Mouse (Mus musculus) liver, embryonic 13.5 days (tissue): Measurements from ENCODE around the gene Faap24. TPM values are rescaled to one million over a fixed set of nuclear protein-coding genes. Genes with fewer than 3 reads are reported as not detected.

Experiments used
- ATAC-seq: fragments of 200-750 bp; cut with Nextera tagmentation; 2 replicates; pipeline ENCODE4 v1.8.0; 2017; ENCODE audit warnings: low read depth, mild to moderate bottlenecking, moderate number of reproducible peaks, moderate library complexity
- DNase-seq: peaks from one replicate; pipeline ENCODE4 v3.0.0; 2022
- H3K27ac ChIP-seq: fragments of 300-500 bp; sonication (generic); 2 replicates; pipeline ENCODE4 v1.5.1; 2015; ENCODE audit warnings: moderate library complexity, mild to moderate bottlenecking, inconsistent platforms
- H3K27me3 ChIP-seq: fragments of 300-500 bp; sonication (generic); 2 replicates; pipeline ENCODE4 v1.6.1; 2015; ENCODE audit warnings: mild to moderate bottlenecking, inconsistent platforms
- H3K36me3 ChIP-seq: fragments of 300-500 bp; sonication (generic); 2 replicates; pipeline ENCODE4 v1.6.1; 2015; ENCODE audit warnings: mild to moderate bottlenecking, inconsistent platforms
- H3K4me1 ChIP-seq: fragments of 300-500 bp; sonication (generic); replicated peaks from 2 replicates; pipeline ENCODE4 v1.6.1; 2015; ENCODE audit warnings: inconsistent platforms
- H3K4me2 ChIP-seq: fragments of 300-500 bp; sonication (generic); 2 replicates; pipeline ENCODE4 v1.6.1; 2015; ENCODE audit warnings: inconsistent platforms, mild to moderate bottlenecking, moderate library complexity
- H3K4me3 ChIP-seq: fragments of 300-500 bp; sonication (generic); replicated peaks from 2 replicates; pipeline ENCODE4 v1.5.1; 2015; ENCODE audit warnings: mild to moderate bottlenecking, inconsistent platforms
- H3K9ac ChIP-seq: fragments of 300-500 bp; sonication (generic); 2 replicates; pipeline ENCODE4 v1.6.1; 2015; ENCODE audit warnings: mild to moderate bottlenecking, inconsistent platforms
- H3K9me3 ChIP-seq: fragments of 300-500 bp; sonication (generic); replicated peaks from 2 replicates; pipeline ENCODE4 v1.6.1; 2016; ENCODE audit warnings: inconsistent platforms
- WGBS: fragments of 180-500 bp; shearing (Covaris S2); methylation state at CpG from one replicate; pipeline ENCODE4 v1.1.7; 2015; ENCODE audit not compliant: insufficient replicate concordance; 5-methylcytosine and 5-hydroxymethylcytosine counted together
- polyA plus RNA-seq: library from polyadenylated mRNA; unstranded; fragments of >200 nt; fragmentation: Nextera tagmentation; extraction: Ambion mirVana; gene quantifications from 2 replicates; pipeline ENCODE4 v1.2.1, GENCODE M21; 2015

Faap24 gene
- polyA plus RNA-seq, 1 experiment from 2014 or later, result 28.9 TPM

DNA sequence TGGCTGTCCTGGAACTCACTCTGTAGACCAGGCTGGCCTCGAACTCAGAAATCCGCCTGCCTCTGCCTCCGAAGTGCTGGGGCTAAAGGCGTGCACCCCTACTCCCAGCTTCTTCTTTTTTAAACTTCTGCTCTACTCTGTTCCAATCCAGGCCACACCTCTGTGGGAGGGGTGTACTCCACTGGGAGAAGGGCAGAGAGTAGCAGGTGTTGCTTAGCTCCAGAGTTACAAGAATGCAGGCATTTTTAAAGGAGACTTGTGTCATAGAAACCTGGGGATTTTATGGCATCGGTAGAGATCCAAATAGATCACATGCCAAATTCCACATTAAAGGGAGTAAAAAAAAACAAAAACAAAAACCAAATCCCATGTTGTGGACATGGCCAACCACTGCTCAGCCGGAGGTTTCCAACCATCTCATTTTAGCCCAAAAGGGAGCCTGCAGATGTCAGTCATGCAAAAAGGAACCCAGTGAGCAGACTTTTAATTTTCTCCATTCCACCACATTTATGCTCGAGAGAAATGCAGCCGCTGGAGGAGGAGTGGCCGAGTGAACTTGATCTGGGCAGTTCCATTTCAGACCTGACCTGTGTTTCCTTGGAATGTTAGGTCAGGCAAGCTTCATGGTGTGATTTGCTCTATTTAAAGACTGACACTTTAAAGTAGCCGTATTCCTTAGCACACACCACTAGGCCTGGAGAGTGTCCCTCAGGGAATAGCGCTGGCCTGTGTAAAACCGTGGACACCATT is 31.3 kb downstream of the Faap24 start:
- Histone ChIP-seq H3K27ac (no peak overlapping the region), H3K4me1 (peaks cover 20% of the 10 kb centered on the region), H3K36me3 (peaks cover 8% of the 10 kb centered on the region), H3K4me2 (no peak overlapping the region), H3K9me3 (no peaks in the 10 kb centered on the region), H3K4me3 (no peak overlapping the region), H3K9ac (no peak overlapping the region), H3K27me3 (no peaks in the 10 kb centered on the region)
- DNase-seq (no peak), ATAC-seq (no peak)
- WGBS, result 70% methylated on average over 12 of the region's 12 CpGs

DNA sequence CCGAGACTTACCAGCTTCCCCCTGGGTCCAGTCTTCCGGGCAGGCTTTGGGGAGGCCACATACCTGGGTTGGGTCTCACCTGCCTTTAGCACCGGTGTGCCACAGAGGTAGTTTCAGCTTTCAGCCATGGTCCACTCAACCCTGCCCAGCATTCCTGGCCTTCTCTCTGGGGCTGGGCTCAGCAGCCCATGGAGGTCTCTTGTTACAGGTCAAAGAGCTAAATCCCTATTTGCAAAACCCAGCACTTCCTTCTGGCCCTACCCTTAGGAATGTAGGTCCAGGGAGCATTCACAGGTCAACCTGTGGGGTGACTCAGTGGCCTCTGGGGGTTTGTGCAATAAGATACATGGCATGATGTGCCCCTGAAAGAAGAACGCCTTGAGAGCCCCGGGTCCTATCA is 33.8 kb downstream of the Faap24 start:
- WGBS, result 62% methylated on average over 5 of the region's 5 CpGs
- peak; percentile 81 for ATAC-seq
- no peak overlapping the region for H3K4me3 ChIP-seq
- H3K36me3 ChIP-seq, result peaks cover 8% of the 10 kb centered on the region
- no peaks in the 10 kb centered on the region for H3K27me3 ChIP-seq
- H3K4me2 ChIP-seq, result peak overlapping the region; percentile 23; the same call in 1 of the 2 replicates
- DNase-seq, result no peak
- H3K9ac ChIP-seq, result no peak overlapping the region
- no peaks in the 10 kb centered on the region for H3K9me3 ChIP-seq
- H3K4me1 ChIP-seq, result peaks cover 20% of the 10 kb centered on the region
- H3K27ac ChIP-seq, result no peak overlapping the region

DNA sequence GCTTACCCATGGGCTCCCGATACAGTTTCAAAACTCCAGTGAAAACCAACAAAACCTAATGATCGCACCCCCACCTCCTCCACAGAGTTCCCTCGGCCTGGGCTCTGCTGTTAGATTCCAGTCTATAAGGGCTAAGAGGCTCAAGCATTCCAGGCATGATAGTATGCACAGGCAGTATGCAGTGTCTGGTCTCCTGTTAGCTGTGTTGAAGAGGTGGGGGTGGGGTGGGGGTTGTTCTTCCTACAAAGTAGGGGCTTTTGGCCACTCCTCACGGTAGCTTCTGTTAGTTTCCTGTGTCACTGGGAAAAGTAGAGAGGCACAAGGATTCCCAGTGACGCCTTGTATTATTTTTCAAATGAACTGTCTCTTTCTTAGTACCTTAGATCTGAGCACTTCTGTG is 34.4 kb downstream of the Faap24 start:
- Histone ChIP-seq H3K4me2 (peak overlapping the region; percentile 23; the same call in 1 of the 2 replicates), H3K9ac (no peak overlapping the region), H3K4me1 (peaks cover 20% of the 10 kb centered on the region), H3K9me3 (no peaks in the 10 kb centered on the region), H3K4me3 (no peak overlapping the region), H3K36me3 (peaks cover 8% of the 10 kb centered on the region), H3K27ac (no peak overlapping the region), H3K27me3 (no peaks in the 10 kb centered on the region)
- WGBS, result 57% methylated on average over 5 of the region's 5 CpGs
- DNase-seq (no peak), ATAC-seq (no peak)

DNA sequence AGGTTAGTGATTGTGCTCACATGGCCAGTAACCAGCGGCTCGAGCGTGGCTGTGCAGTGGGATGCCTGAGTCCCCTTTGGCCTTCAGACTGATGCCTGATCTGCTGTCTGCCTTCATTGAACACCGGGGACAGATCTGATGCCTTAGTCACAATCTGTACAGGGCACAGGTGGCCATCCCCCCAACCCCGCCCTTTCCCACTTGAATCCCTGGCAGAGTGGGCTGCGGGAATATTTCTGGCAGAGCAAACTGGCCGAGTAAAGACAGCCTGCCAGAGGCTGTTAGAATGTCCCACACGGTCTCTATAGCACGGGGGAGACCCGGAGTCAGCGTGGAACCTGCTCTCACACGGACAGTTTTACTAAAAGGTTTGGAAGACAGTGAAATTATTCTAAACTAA is 39.0 kb downstream of the Faap24 start:
- Histone ChIP-seq H3K4me3 (no peak overlapping the region), H3K36me3 (no peaks in the 10 kb centered on the region), H3K9ac (no peak overlapping the region), H3K4me1 (peaks cover 10% of the 10 kb centered on the region), H3K4me2 (no peak overlapping the region), H3K27ac (no peak overlapping the region), H3K27me3 (no peaks in the 10 kb centered on the region), H3K9me3 (no peaks in the 10 kb centered on the region)
- 73% methylated on average over 12 of the region's 12 CpGs for WGBS
- DNase-seq (no peak), ATAC-seq (no peak)

DNA sequence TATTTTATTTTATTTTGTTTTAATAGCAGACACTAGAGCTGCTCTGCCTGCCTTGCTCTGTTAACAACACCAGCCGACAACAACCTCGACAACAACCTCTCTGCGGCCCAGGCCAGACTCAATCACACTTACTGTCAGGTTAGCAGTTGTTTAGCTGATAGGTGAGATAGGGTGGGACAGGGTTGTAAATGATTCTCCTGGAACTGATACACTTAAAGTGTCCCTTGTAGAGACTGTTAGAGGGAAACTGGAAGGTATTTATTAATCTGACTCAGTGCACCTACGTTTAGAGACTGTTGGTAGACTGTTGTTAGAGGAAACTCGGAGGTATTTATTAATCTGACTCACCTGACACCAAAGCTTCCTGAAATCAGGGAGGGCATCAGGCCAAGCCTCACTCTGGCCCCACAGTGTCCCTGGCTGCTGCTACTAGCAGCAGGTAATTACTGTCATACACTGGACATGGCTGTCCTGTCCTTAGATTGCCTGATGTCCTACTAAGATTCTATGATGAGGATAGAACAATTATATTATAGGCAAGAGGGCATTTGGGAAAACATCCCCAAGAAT is 41.2 kb downstream of the Faap24 start:
- Histone ChIP-seq H3K4me1 (no peaks in the 10 kb centered on the region), H3K36me3 (no peaks in the 10 kb centered on the region), H3K27me3 (no peaks in the 10 kb centered on the region), H3K27ac (no peak overlapping the region), H3K4me3 (no peak overlapping the region), H3K4me2 (no peak overlapping the region), H3K9me3 (no peaks in the 10 kb centered on the region), H3K9ac (no peak overlapping the region)
- 57% methylated on average over 5 of the region's 5 CpGs for WGBS
- DNase-seq, result no peak
- no peak for ATAC-seq

DNA sequence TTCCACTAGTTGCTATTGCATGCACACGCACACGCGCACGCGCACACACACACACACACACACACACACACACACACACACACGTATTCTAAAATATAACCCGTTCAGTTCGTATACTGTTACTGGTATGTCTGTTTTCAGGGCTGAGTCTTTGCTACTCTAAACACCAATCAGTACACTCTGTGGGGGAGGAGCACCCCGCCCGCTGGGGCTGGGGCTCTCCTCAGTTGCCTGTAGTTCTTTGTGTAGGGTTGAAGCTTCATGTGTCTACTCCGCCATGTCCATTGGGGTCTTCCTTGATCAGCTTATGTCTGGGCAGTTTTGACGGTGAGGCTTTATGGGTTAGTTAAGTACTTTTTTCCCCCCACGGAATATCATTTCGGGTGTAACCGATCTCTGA is 43.3 kb downstream of the Faap24 start:
- no peak overlapping the region for H3K4me2 ChIP-seq
- H3K36me3 ChIP-seq, result no peaks in the 10 kb centered on the region
- WGBS, result 88% methylated on average over 15 of the region's 15 CpGs
- H3K9ac ChIP-seq, result no peak overlapping the region
- H3K9me3 ChIP-seq, result no peaks in the 10 kb centered on the region
- H3K4me1 ChIP-seq, result peaks cover under 1% of the 10 kb centered on the region
- ATAC-seq, result no peak
- no peaks in the 10 kb centered on the region for H3K27me3 ChIP-seq
- DNase-seq, result no peak
- no peak overlapping the region for H3K27ac ChIP-seq
- H3K4me3 ChIP-seq, result no peak overlapping the region

DNA sequence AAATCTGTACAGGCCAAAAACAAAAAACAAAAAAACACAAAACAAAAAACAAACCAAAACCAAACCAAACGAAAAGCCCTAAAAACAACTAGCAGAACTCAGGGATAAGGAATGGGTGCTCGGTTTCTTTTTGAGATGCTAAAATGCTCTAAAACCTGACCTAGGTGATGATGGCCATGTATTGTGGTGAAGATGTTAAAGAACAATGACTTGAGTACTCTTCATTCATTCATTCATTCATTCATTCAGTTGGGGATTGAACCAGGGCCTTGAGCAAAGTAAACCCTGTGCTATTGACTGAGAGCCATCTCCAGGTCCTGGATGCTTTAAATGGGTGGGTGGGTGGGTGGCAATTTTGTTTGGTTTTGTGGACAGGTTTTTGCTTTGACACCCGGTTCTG is 45.5 kb downstream of the Faap24 start:
- Histone ChIP-seq H3K4me2 (no peak overlapping the region), H3K27ac (no peak overlapping the region), H3K4me1 (peaks cover 9% of the 10 kb centered on the region), H3K9ac (no peak overlapping the region), H3K4me3 (no peak overlapping the region), H3K36me3 (no peaks in the 10 kb centered on the region), H3K9me3 (no peaks in the 10 kb centered on the region), H3K27me3 (no peaks in the 10 kb centered on the region)
- DNase-seq (no peak), ATAC-seq (no peak)
- 75% methylated on average over 3 of the region's 3 CpGs for WGBS

DNA sequence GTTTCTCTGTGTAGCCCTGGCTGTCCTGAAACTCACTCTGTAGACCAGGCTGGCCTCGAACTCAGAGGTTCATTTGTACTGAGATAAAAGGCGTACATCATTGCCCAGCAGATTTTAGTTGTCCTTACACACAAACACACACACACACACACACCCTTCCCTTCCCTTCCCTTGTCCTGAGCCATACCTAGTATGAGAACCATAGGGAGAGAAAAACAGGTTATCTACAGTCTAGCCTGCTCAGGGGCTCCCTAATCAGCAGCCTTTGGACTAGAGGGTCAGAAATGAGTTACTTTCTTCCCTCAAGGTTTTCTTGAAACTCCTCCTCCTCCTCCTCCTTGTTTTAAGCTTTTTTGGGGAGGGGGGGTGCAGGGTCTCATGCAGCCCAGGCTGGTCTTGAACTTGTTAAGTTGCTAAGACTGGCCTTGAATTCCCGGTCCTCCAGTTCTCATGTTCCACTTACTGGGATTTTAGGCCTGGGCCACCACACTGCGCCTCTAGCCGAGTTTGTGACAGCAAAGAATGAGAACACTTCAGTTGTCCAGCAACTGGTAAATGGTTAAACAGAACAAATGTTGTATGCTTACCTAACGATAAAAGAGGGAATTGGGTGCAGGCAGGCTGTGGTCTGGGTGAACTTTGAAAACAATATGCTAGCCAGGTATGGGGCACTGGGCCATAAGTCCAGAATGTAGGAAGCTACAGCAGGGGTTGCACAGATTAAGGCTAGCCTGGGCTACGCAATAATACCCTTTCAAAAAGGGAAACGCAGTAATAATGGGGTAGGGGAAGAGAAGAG is 46.6 kb downstream of the Faap24 start:
- ATAC-seq (peak; percentile 59), DNase-seq (no peak)
- H3K9ac ChIP-seq, result no peak overlapping the region
- no peak overlapping the region for H3K4me3 ChIP-seq
- 68% methylated on average over 8 of the region's 8 CpGs for WGBS
- H3K4me1 ChIP-seq, result peaks cover 9% of the 10 kb centered on the region
- H3K4me2 ChIP-seq, result no peak overlapping the region
- no peaks in the 10 kb centered on the region for H3K27me3 ChIP-seq
- H3K36me3 ChIP-seq, result no peaks in the 10 kb centered on the region
- H3K9me3 ChIP-seq, result no peaks in the 10 kb centered on the region
- peak overlapping the region; percentile 67 for H3K27ac ChIP-seq

DNA sequence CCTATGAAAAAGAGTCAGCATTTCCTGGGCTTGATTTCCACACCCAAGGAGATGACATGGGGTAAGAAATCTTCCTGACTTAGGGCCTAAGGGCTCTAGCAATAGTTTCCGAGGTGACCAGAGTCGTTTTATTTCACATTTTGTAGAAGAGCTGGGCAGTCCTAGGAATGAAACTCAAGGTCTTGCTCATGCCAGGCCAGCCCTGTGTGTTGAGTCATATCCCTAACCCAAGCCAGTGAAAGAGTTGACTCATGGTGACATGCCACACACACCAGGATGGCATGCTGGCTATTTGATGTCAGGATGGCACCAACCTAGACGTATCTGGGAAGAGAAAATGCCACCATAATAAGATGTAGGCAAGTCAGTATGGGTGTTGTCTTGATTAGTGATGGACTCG is 47.6 kb downstream of the Faap24 start:
- H3K36me3 ChIP-seq, result no peaks in the 10 kb centered on the region
- peaks cover 9% of the 10 kb centered on the region for H3K4me1 ChIP-seq
- H3K27me3 ChIP-seq, result no peaks in the 10 kb centered on the region
- 0 out of 2 replicates have a peak overlapping the region, but pooled peaks have one; percentile 9 for H3K27ac ChIP-seq
- DNase-seq (no peak), ATAC-seq (no peak)
- H3K4me3 ChIP-seq, result no peak overlapping the region
- no peaks in the 10 kb centered on the region for H3K9me3 ChIP-seq
- H3K4me2 ChIP-seq, result no peak overlapping the region
- WGBS, result 56% methylated on average over 4 of the region's 4 CpGs
- no peak overlapping the region for H3K9ac ChIP-seq

DNA sequence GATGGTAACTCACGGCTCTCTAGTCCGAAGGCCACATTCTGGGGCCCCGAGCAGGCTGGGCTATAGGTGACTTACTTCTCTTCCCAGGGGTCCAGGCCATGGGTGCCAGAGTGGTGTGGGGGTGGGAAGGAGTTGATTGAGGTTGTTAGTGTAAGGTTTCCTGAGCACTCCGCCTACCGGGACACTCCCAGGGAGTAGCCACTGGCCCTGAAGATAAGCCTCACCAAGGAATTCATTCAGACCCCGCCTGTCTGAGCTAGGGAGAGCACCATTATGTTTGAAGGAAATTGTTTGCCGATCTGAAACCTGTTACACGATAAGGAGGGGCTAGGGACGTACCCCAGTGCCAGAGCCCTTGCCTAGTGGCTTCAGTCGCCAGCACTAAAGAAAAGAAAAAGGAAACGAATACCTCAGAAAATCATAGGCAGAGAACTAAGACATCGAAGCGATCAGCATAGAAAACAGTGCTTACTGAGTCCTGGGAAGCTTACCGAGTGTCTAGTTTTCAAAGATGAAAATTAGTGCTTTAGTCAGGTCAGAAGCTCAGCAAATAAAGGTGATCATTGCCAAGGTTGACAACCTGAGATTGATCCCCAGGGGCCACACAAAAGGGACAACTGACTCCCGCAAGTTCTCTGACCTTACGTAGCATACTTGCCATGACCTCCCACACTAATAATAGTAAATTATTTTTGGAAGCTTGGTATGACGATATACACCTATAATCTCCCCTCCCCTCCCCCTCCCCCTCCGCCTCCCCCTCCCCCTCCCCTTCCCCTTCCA is 48.5 kb downstream of the Faap24 start:
- no peak overlapping the region for H3K4me3 ChIP-seq
- H3K4me1 ChIP-seq, result peaks cover 9% of the 10 kb centered on the region
- no peak overlapping the region for H3K9ac ChIP-seq
- peak overlapping the region; percentile 33; the same call in 1 of the 2 replicates for H3K4me2 ChIP-seq
- no peak overlapping the region for H3K27ac ChIP-seq
- WGBS, result 36% methylated on average over 17 of the region's 18 CpGs
- H3K36me3 ChIP-seq, result no peaks in the 10 kb centered on the region
- no peaks in the 10 kb centered on the region for H3K27me3 ChIP-seq
- H3K9me3 ChIP-seq, result no peaks in the 10 kb centered on the region
- ATAC-seq (peak; percentile 61), DNase-seq (peak; percentile 17)

DNA sequence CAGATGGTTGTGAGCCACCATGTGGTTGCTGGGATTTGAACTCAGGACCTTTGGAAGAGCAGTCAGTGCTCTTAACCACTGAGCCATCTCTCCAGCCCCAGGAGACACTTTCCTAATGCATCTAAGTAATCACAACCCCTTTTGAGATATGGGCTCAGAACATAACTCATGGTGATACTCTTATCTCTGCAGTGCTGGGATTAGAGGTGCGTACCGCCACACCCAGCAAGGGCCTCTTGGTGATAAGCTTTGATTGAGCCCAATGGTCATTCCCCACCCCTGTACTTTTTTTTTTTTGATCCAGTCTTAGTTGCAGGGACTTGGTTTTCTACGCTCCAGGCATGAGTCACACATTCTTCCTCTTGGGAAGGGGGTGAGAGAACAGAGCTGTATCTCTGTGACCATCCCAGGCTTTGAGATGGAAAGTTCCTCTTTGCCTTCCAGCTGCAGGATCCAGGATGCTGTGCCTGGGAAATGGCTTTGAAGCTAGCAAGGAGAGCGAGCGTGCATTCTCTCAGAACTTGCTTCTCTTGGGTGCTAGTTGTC is 51.8 kb downstream of the Faap24 start:
- H3K4me1 ChIP-seq, result peaks cover 14% of the 10 kb centered on the region
- no peak overlapping the region for H3K4me3 ChIP-seq
- no peak overlapping the region for H3K4me2 ChIP-seq
- H3K27ac ChIP-seq, result no peak overlapping the region
- no peaks in the 10 kb centered on the region for H3K9me3 ChIP-seq
- no peak overlapping the region for H3K9ac ChIP-seq
- ATAC-seq (no peak), DNase-seq (no peak)
- 50% methylated on average over 5 of the region's 5 CpGs for WGBS
- H3K27me3 ChIP-seq, result peaks cover 10% of the 10 kb centered on the region; the same call in 1 of the 2 replicates
- H3K36me3 ChIP-seq, result no peaks in the 10 kb centered on the region
